Mouse (Mus musculus): ENCODE results near the gene Olfr221. TPM values are rescaled to one million over a fixed set of nuclear protein-coding genes. Genes with fewer than 3 reads are reported as not detected.

Olfr221 gene
- total RNA-seq, 2 experiments from 2014 or later, result not detected

- DNase-seq, result peak; percentile 98
- intact Hi-C loops (cut with DNase I), result loop anchor here (2.0 kb wide), 1 partner anchor 85 kb away; the partner anchor contains the start of gene Hnrnpc
Observed at GRCm38 (mm10) chr14:52019590-52020340, 22.5 kb downstream of the Olfr221 start.

DNA sequence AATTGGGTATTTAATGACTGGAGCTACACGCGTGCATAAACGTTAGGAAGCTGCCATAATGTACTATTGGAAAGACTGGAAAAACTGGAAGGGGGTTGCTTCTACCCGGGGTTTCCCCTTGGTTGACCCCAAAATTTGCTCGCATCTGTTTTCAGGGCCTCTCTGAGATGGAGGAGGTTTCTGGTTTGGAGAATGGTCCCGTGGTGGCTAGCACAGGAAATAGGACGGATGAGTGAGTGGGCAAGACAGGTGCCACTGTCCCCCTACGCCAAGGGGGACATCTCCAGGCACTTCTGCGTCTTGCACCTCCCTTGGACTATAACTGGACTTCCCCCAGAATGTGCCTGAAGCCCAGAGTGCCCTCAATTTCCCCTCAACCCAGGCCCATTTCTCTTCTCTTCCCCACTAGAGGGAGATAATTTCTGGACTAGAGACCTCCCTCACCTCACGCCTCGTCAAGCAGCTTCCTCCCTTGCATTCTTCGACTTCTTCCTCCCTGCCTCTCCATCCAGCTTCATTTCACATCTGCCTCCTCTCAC, 23.1 kb downstream of the Olfr221 start:
- intact Hi-C loops (cut with DNase I), result no loop called here
- no peak for DNase-seq

DNA sequence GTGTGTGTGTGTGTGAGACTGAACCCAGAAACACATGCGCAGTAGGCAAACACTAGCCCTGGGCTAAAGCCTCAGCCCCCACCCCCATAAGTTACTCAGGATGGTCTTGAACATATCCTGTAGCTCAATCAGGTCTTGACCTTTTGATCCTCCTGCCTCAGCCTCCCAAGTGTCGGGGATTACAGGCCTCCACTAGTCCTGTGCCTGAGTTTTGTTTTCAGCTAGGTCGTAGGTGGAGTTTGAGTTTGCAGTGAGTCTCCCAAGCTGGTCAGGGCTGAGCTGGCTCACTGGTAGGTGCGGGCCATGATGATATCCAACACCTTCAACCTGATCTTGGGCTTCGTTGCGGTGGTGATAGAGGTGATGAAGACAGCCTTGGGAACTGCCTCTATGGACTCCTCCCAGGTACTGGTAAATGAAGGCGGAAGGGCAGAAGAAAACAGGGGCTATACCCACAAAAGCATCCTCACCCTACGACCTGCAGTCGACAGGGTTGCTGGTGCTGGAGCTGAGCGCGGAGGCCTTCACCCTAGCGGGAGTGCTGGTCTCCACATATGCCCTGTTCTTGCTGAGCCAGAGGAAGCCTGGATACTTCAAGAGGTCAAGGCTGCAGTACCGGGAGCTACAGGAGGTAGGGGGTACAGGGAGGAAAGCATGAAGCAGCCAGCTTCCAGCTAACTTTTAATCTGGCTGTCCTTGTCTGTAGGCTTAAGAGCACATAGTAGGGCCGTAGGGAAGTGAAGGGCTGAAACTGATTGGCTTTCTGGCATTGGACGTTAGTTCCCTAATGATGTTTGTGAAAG, 23.8 kb downstream of the Olfr221 start:
- intact Hi-C loops (cut with DNase I), result no loop called here
- no peak for DNase-seq

GRCm38 (mm10) chr14:52017662-52018061, 24.6 kb downstream of the Olfr221 start:
- intact Hi-C loops (cut with DNase I), result no loop called here
- DNase-seq, result no peak

DNA sequence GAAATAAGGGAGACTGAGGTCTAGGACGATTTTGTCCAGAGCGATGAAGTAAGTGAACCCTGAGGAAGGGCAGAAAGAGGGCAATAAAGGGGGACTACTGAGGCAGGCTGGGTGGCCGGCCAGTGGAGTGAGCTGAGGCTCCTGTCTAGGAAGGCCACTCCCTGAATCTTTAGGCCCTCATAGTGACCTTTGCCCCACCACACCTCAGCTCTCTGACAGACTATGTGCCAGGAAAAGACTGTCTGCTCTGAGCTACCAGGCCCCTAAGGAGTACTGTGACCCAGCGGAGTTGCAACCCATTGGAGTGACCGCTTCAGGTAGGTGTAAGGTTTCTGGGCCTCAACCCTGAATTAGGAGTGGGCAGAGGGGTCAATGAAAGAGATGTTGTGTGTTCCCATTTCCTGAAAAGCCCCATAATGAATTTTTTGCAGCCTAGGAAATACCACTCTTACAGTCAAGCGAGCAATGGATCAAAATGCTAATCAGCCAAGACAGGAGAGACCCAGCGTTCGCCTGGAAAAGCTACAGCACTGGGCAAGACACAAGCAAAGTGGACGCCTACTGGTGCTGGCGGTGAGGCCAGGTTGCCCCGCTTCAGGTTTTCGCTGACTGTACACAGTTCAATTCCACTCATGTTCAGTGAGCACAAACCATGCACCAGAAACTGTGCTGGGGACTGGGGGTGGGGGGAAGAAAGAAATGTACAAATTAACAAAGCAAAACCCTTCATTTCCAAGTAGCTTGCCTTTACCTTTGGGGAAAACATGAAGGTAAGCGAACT, 25.4 kb downstream of the Olfr221 start:
- intact Hi-C loops (cut with DNase I), result no loop called here
- DNase-seq, result no peak

DNA sequence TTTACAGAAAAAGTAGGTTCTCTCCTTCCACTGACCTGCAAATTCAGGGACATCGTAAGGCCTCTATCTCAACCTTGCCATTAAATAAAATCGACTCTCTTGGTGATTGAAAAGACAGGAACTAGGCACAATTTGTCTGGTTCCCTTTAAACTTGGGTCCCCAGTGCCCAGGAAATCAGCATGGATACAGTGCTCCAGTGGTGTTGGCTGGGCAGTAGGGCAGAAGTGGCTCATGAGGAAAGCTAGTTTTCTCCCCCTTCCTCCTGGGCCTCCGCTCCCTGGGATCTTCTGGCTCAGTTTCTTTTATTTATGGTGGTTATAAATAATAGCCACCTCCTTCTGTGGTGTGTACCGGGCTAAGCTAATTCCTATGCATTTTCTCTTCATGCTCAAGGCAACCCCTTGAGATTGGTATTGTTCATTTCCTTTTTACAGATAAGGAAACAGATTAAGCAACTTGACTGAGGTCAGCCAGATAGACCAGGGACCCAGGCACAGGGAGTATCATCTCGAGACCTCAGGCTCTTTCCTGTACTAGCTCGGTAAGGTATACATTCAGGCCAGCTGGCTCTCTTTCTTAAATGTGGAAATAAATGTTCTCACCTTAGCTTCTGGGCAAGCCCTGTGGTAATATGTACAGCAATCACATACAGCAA, 26.7 kb downstream of the Olfr221 start, which contains the start of gene Tmem253:
Gene Tmem253 (plus strand): TSS at position 214 of the 656 bp plus-strand sequence.
- no peak for DNase-seq
- intact Hi-C loops (cut with DNase I), result no loop called here

DNA sequence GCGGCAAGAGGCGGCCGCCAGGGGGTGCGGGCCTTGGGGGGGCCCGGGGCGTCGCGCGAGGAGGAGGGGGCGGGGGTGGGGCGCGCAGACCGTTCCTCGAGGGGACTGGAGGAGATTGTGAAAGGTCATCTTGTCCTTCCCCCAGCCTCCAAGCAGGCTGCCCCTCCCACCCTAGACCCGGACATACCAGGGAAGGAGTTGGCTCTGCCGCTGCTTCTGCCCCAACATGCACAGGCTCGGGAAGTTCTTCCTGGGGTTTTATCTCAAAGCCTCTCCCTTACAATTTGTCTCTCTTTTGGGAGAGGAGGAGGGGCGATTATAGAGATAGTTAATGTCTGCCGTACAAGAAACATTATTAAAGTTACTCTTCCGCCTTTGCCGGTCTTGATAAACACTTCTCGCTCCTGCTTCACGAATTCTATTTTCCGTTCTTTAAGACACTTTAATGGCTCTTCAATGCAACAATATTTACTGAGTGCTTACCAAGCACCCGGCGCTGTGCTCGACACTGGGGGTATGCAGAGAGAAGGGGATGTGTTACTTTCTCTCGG, 27.4 kb downstream of the Olfr221 start:
- peak; percentile 72 to 77 for DNase-seq
- intact Hi-C loops (cut with DNase I), result no loop called here

DNA sequence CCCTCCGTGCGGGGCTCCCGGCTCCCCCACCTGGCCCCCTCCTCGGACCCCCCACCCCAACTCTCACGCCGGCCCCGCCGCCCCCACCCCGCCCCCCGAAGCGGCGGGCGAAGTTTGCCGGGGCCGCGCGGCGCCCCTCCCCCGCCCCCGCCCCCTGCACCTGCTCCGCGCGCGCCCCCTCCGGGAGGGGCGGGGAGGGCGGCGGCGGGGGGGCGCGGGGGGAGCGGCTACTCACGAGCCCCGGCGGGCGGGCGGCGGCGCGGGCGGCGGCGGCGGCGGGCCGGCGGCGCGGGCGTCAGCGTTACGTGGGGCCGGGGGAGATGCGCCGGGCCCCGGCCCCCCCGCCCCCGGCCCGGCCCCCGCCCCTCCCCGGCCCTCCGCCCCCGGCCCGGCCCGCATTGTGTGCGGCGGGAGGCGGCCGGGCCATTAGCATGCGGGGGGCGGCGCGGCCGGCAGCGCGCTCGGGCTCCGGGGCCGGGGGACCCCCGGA, 27.9 kb downstream of the Olfr221 start:
- DNase-seq, result no peak
- intact Hi-C loops (cut with DNase I), result no loop called here

DNA sequence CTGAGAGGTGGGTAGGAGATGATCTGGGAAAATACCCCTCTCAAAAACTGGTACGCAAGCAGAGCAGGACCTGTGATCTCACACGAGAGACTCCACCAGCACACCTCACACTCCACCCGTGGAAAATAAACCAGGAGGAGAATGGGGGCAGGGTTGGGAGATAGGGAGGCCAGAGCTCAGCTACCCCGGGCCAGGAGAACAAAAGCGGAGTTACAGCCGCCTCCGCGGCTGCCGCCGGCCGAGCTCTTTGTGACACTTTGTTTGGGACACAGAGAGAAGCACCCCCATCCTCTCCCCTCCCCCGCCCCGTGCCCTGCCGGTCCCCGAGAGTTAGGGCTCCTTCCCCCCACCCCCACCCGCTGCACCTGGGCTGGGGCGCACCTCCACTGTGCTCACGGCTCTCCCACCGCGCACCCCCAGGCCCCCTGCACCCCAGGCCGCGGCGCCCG, 28.5 kb downstream of the Olfr221 start:
- intact Hi-C loops (cut with DNase I), result no loop called here
- DNase-seq, result peak; percentile 60

GRCm38 (mm10) chr14:52013021-52013610, 29.1 kb downstream of the Olfr221 start:
- intact Hi-C loops (cut with DNase I), result no loop called here
- no peak for DNase-seq

GRCm38 (mm10) chr14:52012553-52012952, 29.7 kb downstream of the Olfr221 start:
- no peak for DNase-seq
- intact Hi-C loops (cut with DNase I), result no loop called here

- intact Hi-C loops (cut with DNase I), result no loop called here
- no peak for DNase-seq
Observed at GRCm38 (mm10) chr14:52012085-52012484, 30.2 kb downstream of the Olfr221 start.

DNA sequence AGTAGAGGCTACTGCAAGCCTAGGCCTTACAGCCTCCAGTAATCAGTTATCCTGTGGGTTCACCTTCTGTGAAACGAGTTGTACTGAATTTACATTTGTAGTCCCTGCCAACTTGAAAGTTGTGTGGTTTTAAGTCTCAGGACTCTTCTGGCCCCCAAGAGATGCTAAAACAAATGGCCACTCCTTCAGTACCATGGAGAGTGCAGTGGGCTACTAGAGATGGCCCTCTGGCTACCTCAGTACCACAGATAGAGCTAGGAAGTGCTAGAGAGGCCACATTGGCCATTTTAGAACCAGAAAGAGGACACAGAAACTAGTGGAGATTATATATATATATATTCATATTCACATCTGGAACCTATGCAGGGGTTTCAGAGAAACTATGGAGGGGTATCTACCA, 30.6 kb downstream of the Olfr221 start:
- DNase-seq, result no peak
- intact Hi-C loops (cut with DNase I), result no loop called here

DNA sequence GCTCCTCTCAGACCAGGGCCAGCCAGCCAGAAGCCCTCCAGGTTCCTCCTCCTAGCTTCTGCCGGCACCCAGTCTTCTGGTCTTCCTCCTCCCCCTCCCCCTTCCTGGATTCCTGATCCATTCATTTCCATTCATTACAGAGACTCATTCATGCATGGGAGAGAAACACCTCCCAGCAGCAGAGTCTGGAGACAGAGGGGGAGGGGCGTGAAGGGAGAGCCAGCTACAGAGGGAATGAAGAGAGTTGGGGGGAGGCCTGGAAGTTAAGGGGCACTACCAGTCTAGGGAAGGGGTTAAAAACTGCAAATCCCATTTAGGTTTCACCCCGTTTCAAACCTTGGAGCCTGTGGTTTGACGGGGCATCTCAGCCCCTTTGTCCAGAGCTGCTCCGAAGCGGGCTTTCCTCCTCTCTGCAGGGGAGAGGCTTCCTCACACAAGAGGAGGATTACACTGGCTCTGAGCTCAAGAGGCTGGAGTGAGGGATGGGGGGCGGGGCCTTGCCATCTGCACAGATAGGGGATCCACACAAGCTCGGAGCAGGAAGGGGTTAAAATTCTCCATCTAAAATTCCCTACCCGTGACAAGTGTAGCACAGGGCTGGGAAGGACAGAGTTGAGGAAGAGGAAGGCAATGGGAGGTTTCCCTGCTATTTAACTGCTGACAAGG, 31.7 kb downstream of the Olfr221 start:
- peak in 1 of 2 experiments; percentile 28 for DNase-seq
- intact Hi-C loops (cut with DNase I), result no loop called here

- intact Hi-C loops (cut with DNase I), result loop anchor here (2.0 kb wide), 1 partner anchor 13 kb away; no protein-coding TSS in a partner anchor
- DNase-seq, result no peak
Observed at GRCm38 (mm10) chr14:52009841-52010240, 32.4 kb downstream of the Olfr221 start.

DNA sequence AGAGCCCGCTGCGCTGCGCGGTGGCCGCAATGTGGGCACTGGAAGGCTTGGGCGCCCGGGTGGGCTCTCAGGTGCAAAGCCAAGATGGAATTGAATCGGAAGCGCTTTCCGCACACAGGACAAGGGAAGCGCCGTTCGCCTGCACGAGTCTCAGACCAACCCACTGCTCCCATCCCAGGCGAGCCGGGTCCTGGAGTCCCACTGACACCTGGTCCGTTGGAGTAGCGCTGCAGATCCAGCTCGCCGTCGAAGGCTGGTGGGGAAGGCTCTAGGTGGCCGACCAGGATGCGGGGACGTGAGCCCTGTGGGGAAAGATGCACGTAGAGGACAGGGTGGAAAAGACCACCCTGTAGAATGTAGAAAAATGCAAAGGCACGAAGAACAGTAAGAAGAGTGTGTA, 32.9 kb downstream of the Olfr221 start:
- intact Hi-C loops (cut with DNase I), result loop anchor here (2.0 kb wide), 1 partner anchor 13 kb away; no protein-coding TSS in a partner anchor

GRCm38 (mm10) chr14:52008321-52009203, 33.7 kb downstream of the Olfr221 start:
- DNase-seq, result peak; percentile 90 to 94
- intact Hi-C loops (cut with DNase I), result loop anchor here (1.0 to 2.0 kb wide), 2 partner anchors 14 to 105 kb away; no protein-coding TSS in a partner anchor

More for the DNA sequence above, 32.9 kb downstream of the Olfr221 start:
- DNase-seq, result no peak

Data from heart, postnatal 10 days (tissue).